Mouse (Mus musculus): ENCODE data around the gene Atp6v1g3.

DNA sequence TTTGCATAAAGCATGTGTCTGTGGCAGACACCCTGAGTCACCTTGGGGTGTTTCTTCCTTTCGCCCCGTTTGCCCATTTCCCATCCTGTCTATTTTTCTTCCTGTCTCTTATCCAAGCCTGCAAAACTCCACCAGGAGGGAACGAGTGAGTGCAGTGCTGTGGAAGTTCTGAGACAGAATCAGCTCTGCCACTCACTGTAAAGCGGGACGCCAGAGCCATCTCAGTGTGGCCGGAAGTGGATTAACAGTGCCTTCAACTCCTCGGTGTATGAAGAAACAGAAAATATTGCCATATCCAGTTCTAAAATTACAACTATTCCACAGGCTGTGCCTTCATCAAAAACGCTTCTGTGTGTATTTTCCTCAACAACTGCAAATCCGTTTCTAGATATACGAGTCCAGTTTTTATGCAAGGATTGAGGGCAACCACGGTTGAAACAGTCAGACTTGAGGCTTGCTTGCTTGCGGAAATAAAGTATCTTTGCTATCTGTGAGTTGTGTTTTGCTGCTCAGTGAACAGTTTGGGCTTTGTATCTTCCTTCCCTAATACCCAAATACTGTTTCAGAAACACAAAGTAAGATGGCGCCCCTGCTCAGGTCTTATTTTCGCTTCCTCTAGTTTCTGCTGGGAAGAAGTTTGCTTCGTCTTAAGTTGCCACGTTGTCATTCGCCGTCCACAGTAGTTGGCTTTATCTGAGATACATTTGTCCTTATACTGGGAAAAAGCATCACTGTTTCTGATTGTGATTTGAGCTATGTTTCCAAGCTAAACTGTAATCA, 54.1 kb downstream of the Atp6v1g3 start:
- TF ChIP-seq GATA1 (IDR thresholded peaks at IDR 0.05; ENCODE audit: borderline replicate concordance, low read length) (no peak), FLI1 (IDR thresholded peaks at IDR 0.05; ENCODE audit: low read length) (no peak)
